Mouse (Mus musculus): ENCODE measurements around the gene Akap9. TPM values are rescaled to one million over a fixed set of nuclear protein-coding genes. Genes with fewer than 3 reads are reported as not detected.

Akap9 gene
- polyA plus RNA-seq, 1 experiment, result 28.4 TPM

Other genes with a start within 250 kb of the Akap9 start
- gene Ankib1, start 125.1 kb upstream of the Akap9 start, polyA plus RNA-seq (2012; rRNA removed), result 10.8 and 13.1 TPM in 2 replicates
- 33.5 and 39.4 TPM in 2 replicates for gene Krit1, start 124.9 kb upstream of the Akap9 start, polyA plus RNA-seq (2012; rRNA removed)
- gene Lrrd1, start 82.9 kb upstream of the Akap9 start, polyA plus RNA-seq (2012; rRNA removed), result not detected in 2 replicates
- gene Mterf1a, start 34.1 kb upstream of the Akap9 start, polyA plus RNA-seq (2012; rRNA removed), result 6.2 and 7.2 TPM in 2 replicates
- gene Cyp51, start 176.7 kb downstream of the Akap9 start, polyA plus RNA-seq (2012; rRNA removed), result 15.3 and 19.2 TPM in 2 replicates